Mouse (Mus musculus) forebrain, embryonic 16.5 days (tissue): ENCODE data around the gene Meis2. TPM values are rescaled to one million over a fixed set of nuclear protein-coding genes. Genes with fewer than 3 reads are reported as not detected.
A peak's percentile ranks its signal among the peaks of the same experiment; 100 is the strongest.

Experiments
- ATAC-seq: fragments of 200-750 bp; cut with Nextera tagmentation; 2 replicates; pipeline ENCODE4 v1.8.0; 2017; ENCODE audit warnings: mild to moderate bottlenecking, moderate library complexity
- H3K27ac ChIP-seq: fragments of 300-500 bp; sonication (generic); 2 replicates; pipeline ENCODE4 v1.5.1; 2014; ENCODE audit warnings: low read length, control low read depth
- H3K27me3 ChIP-seq: fragments of 300-500 bp; sonication (generic); replicated peaks from 2 replicates; pipeline ENCODE4 v1.6.1; 2014; ENCODE audit warnings: low read length; ENCODE audit not compliant: control insufficient read depth, insufficient read depth
- H3K36me3 ChIP-seq: fragments of 300-500 bp; sonication (generic); 2 replicates; pipeline ENCODE4 v1.6.1; 2014; ENCODE audit not compliant: control insufficient read depth, insufficient read depth
- H3K4me1 ChIP-seq: fragments of 300-500 bp; sonication (generic); replicated peaks from 2 replicates; pipeline ENCODE4 v1.6.1; 2014; ENCODE audit warnings: low read length; ENCODE audit not compliant: control insufficient read depth, insufficient read depth
- H3K4me2 ChIP-seq: fragments of 300-500 bp; sonication (generic); 2 replicates; pipeline ENCODE4 v1.6.1; 2014; ENCODE audit warnings: mild to moderate bottlenecking, low read length, control low read depth
- H3K4me3 ChIP-seq: fragments of 300-500 bp; sonication (generic); replicated peaks from 2 replicates; pipeline ENCODE4 v1.5.1; 2014; ENCODE audit warnings: mild to moderate bottlenecking, low read length, control low read depth
- H3K9ac ChIP-seq: fragments of 300-500 bp; sonication (generic); replicated peaks from 2 replicates; pipeline ENCODE4 v1.6.1; 2014; ENCODE audit warnings: low read depth, low read length, control low read depth
- H3K9me3 ChIP-seq: fragments of 300-500 bp; sonication (generic); 2 replicates; pipeline ENCODE4 v1.6.1; 2016; ENCODE audit warnings: low read length; ENCODE audit not compliant: control insufficient read depth
- WGBS: fragments of 180-500 bp; shearing (Covaris S2); extraction: QIAGEN DNeasy Blood & Tissue Kit; methylation state at CpG from one replicate; pipeline ENCODE4 v1.1.7; 2014; 5-methylcytosine and 5-hydroxymethylcytosine counted together
- polyA plus RNA-seq: library from polyadenylated mRNA; unstranded; fragments of >200 nt; fragmentation: Nextera tagmentation; extraction: Ambion mirVana; gene quantifications from 2 replicates; pipeline ENCODE4 v1.2.1, GENCODE M21; 2015

Gene Meis2
- polyA plus RNA-seq, 1 experiment from 2014 or later: 154 TPM

DNA sequence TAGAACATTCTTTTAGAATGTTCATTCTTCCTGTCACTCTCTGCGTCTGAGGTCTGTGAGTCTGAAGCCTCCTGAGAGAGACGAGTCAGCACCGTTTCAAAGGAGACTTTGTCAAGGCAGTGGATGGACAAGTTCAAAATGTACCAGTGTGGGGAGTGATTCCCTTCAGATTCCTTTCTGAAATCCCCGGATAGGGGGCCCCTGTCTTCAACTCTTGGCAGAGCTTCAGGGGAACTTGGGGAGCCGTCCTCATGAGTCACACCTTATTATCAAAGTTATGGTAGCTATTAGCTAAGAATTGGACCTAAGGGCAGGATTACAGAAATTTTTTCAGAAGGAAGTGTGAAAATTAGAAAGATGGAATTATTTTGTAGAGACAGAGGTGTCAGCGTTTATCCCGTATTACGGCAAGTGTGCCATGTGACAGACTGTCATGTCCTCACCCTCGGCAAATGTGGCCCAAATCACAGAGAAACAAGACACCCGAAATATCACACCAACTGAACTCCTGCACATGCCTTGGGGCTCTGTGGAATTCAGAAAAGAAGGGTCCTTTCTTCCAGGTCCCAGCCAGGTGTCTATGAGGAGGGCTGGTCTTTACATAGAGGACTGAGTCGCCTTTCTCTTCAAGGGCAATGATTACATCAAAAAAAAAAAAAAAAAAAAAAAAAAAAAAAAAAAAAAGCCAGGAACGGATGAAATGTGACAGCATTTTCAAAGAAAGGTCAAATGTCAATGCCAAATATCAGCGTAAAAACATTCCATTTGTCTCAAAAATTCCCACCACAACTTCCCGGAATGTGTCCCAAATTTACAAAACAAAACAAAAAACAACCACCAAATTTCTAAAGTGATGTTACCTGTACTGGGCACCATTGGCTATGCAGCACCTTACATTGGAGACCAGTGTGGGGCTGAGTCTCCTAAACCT, 146.2 kb downstream of the Meis2 start:
- 65% methylated on average over 14 of the region's 14 CpGs for WGBS
- Histone ChIP-seq H3K36me3 (no peaks in the 10 kb centered on the region), H3K9me3 (no peaks in the 10 kb centered on the region), H3K4me3 (no peak overlapping the region), H3K27ac (no peak overlapping the region), H3K4me1 (peaks cover 36% of the 10 kb centered on the region), H3K27me3 (no peaks in the 10 kb centered on the region), H3K9ac (no peak overlapping the region), H3K4me2 (no peak overlapping the region)
- no peak for ATAC-seq

DNA sequence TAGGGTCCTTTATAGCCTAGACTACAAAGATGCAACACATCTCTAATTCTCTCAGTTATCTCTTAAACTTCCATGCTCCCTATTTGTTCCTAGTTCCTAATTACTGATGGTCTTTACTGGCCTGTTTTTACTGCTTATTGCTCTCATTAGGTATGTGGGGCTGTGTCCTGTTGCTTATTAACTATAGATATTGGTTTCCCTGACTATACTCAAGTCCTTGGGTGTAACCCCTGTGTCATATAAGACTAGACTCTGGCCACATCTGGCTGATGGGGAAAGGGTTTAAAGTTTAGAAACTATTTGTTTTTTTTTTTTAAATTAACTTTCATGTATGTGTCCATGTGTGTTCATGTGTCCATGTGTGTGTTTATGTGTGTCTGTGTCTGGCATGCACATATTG, 147.1 kb downstream of the Meis2 start:
- Histone ChIP-seq H3K9ac (no peak overlapping the region), H3K36me3 (no peaks in the 10 kb centered on the region), H3K4me2 (no peak overlapping the region), H3K9me3 (no peaks in the 10 kb centered on the region), H3K27ac (no peak overlapping the region), H3K4me3 (no peak overlapping the region), H3K4me1 (peaks cover 30% of the 10 kb centered on the region), H3K27me3 (no peaks in the 10 kb centered on the region)
- ATAC-seq: no peak

- no peaks in the 10 kb centered on the region for H3K27me3 ChIP-seq
- H3K9me3 ChIP-seq: no peaks in the 10 kb centered on the region
These were observed 151.1 kb downstream of the Meis2 start for GRCm38 (mm10) chr2:115914539-115914938.

DNA sequence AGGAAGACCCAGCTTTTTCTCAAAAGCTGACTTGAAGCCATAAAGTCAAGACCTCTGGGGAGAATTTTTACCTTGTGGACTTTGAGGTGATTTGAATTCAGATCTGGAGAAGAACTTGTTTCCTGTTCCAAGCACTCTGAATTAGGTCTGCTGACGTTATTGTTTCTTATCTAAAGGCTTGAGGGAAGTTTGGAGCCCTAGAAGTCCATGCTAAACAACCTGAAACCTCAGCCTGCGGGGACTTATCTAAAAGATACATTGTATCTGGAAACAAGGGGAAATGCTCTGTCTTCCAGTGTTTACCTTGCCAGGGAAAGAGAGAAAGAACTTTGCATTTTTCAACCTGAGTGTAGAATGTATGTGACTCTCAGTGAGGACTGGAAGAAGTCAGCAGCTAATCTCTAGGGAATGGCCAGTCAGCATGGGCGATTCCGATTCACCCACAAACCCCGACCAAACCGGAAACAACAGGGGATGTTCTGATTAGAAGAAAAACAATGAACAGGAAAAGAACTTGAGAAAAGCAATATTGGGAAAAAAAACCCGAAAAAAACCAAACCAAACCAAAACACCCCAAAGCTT, 152.6 kb downstream of the Meis2 start:
- H3K4me2 ChIP-seq: no peak overlapping the region
- no peak overlapping the region for H3K4me3 ChIP-seq
- peaks cover 19% of the 10 kb centered on the region for H3K4me1 ChIP-seq
- WGBS: 68% methylated on average over 7 of the region's 7 CpGs
- ATAC-seq: no peak
- no peaks in the 10 kb centered on the region for H3K27me3 ChIP-seq
- H3K9me3 ChIP-seq: no peaks in the 10 kb centered on the region
- no peaks in the 10 kb centered on the region for H3K36me3 ChIP-seq
- no peak overlapping the region for H3K9ac ChIP-seq
- no peak overlapping the region for H3K27ac ChIP-seq

More at GRCm38 (mm10) chr2:115914539-115914938, 151.1 kb downstream of the Meis2 start:
- no peak for ATAC-seq
- peaks cover 19% of the 10 kb centered on the region for H3K4me1 ChIP-seq
- 21% methylated on average over 3 of the region's 4 CpGs for WGBS
- H3K4me2 ChIP-seq: no peak overlapping the region
- H3K4me3 ChIP-seq: no peak overlapping the region
- no peak overlapping the region for H3K27ac ChIP-seq
- no peaks in the 10 kb centered on the region for H3K36me3 ChIP-seq
- H3K9ac ChIP-seq: no peak overlapping the region

DNA sequence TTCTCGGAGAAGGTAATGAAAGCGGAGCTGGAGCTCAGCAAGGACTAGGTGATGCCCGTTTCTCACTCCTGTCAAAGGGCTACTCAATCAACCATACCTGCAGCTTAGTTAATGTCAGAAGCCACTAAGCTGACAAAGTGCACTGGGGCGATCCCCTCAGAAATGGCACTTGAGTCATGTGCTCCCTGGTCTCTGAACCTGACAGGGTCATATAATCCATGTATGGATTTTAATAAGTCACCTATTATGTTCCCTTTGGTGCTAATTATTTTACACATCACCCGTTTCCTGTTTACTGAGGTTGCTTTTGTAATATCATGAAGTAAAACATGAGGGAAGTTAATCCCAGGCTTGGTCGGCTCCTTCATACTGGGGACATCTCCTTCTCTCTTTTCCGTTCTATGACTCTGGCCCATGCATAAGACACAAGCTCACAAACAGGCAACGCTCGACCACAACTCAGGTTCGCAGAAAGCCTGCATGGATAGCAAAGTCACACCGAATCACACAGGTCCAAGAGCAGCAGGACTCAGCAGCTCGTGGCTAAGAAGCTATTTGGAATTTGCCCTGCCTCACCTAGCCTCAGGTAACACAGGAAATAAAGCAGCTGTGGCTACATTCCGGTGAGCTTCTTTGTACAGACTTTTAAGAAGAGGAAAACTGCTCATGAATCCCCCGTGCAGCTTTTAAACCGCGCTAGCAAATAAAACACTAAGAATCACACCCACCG, 153.6 kb downstream of the Meis2 start:
- Histone ChIP-seq H3K36me3 (no peaks in the 10 kb centered on the region), H3K4me2 (no peak overlapping the region), H3K27me3 (no peaks in the 10 kb centered on the region), H3K4me1 (peaks cover 19% of the 10 kb centered on the region), H3K9ac (no peak overlapping the region), H3K27ac (no peak overlapping the region), H3K4me3 (no peak overlapping the region), H3K9me3 (no peaks in the 10 kb centered on the region)
- ATAC-seq: no peak
- 91% methylated on average over 17 of the region's 17 CpGs for WGBS

GRCm38 (mm10) chr2:115910217-115910616, 155.4 kb downstream of the Meis2 start:
- 78% methylated on average over 4 of the region's 4 CpGs for WGBS
- no peaks in the 10 kb centered on the region for H3K36me3 ChIP-seq
- peaks cover 6% of the 10 kb centered on the region for H3K4me1 ChIP-seq
- H3K27me3 ChIP-seq: no peaks in the 10 kb centered on the region
- no peaks in the 10 kb centered on the region for H3K9me3 ChIP-seq
- H3K9ac ChIP-seq: no peak overlapping the region
- H3K4me3 ChIP-seq: no peak overlapping the region
- H3K4me2 ChIP-seq: no peak overlapping the region
- ATAC-seq: no peak
- H3K27ac ChIP-seq: no peak overlapping the region

DNA sequence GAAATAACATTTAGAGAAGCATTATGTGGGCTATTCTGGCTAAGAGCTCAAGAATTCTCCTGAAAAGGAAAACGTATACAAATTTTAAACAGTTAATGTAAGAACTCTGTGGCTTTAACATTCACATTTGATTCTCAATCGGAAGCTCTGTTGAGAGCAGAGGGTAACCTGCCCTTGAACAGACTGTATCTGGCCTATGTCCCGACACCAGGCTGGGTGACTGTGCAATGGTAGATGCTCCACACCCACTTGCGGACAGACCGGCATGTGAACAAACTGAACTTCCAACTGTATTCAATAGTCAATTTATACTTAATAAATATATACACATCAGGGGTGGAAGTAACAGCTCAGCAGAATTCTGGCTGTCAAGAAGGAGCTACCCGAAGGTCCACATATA, 164.6 kb downstream of the Meis2 start:
- Histone ChIP-seq H3K4me1 (peaks cover 45% of the 10 kb centered on the region), H3K27ac (no peak overlapping the region), H3K9me3 (no peaks in the 10 kb centered on the region), H3K27me3 (no peaks in the 10 kb centered on the region), H3K36me3 (no peaks in the 10 kb centered on the region), H3K9ac (no peak overlapping the region), H3K4me3 (no peak overlapping the region), H3K4me2 (no peak overlapping the region)
- WGBS: 97% methylated on average over 6 of the region's 6 CpGs
- ATAC-seq: no peak

DNA sequence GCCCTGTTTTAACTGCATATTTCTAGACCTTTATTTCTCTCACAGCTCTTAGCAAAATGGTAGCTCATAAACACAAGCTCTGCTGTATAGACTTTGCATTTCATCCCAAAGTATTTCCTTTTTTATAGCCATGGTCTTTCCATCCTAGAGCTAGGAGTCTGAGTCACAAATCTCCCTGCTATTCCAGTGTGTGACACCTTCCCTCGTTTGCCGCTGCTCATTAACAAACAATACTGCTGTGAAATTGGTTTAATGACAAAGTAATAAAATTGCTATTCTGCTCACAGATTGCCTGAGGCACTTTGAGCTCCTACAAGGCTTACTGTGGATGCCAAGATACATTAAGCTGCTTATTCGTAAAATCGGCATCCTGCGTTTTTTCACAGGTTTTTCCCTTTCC, 168.1 kb downstream of the Meis2 start:
- H3K4me2 ChIP-seq: peak overlapping the region; percentile 21; the same call in 1 of the 2 replicates
- H3K4me1 ChIP-seq: peaks cover 60% of the 10 kb centered on the region
- 12% methylated on average over 5 of the region's 5 CpGs for WGBS
- H3K9ac ChIP-seq: no peak overlapping the region; the same call in 1 of the 2 replicates
- H3K4me3 ChIP-seq: no peak overlapping the region
- H3K27ac ChIP-seq: peak overlapping the region; percentile 73
- no peaks in the 10 kb centered on the region for H3K27me3 ChIP-seq
- peak; percentile 14; the same call in 1 of the 2 replicates for ATAC-seq
- no peaks in the 10 kb centered on the region for H3K9me3 ChIP-seq
- no peaks in the 10 kb centered on the region for H3K36me3 ChIP-seq

DNA sequence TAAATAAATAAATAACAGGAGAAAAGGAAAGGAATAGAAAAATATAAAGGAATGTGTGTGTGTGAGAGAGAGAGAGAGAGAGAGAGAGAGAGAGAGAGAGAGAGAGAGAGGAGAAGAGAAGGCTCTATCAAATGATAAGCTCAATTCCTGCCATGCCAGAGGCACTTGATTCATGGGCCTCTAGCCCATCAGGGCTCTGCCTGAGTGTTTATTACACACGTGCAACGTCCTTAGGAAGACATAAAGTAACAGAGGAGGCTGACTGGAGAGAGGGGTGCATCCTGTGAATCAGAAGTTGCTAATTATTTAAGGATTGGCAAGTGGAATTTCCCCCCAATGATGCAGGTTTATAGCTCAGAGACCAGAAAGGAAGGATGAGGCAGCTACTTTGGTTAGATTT, 168.6 kb downstream of the Meis2 start:
- Histone ChIP-seq H3K4me1 (peaks cover 58% of the 10 kb centered on the region), H3K27ac (peak overlapping the region; percentile 56; the same call in 1 of the 2 replicates), H3K9ac (no peak overlapping the region)

More for the DNA sequence above, 168.6 kb downstream of the Meis2 start:
- Histone ChIP-seq H3K36me3 (no peaks in the 10 kb centered on the region), H3K27me3 (no peaks in the 10 kb centered on the region), H3K4me2 (no peak overlapping the region), H3K4me3 (no peak overlapping the region), H3K9me3 (no peaks in the 10 kb centered on the region)
- ATAC-seq: no peak
- WGBS: 11% methylated on average over 2 of the region's 2 CpGs
